Mouse (Mus musculus) left cerebral cortex, postnatal 10 days (tissue): ENCODE data around the gene Pet117. TPM values are rescaled to one million over a fixed set of nuclear protein-coding genes. Genes with fewer than 3 reads are reported as not detected.
A peak's percentile ranks its signal among the peaks of the same experiment; 100 is the strongest.
"Not testable (repeated sequence)": the region's sequence is repeated elsewhere in the genome, so short reads cannot be mapped to it uniquely, and the experiment has no call there.

ENCODE experiments used
- DNase-seq, 2 experiments: peaks; one replicate each; pipeline ENCODE4 v3.0.0; 2021 to 2022; ENCODE audit warnings: low spot score in 2 of 2, mixed read lengths in 1 of 2; ENCODE audit errors: extremely low spot score in 1 of 2
- intact Hi-C: fragments of 180-260 bp; cut with DNase I; formaldehyde crosslinking; loops from one replicate; pipeline ENCODE4 v1.15.1; 2025
- total RNA-seq, 2 experiments: library from RNA; stranded (reverse); gene quantifications; 2 replicates each; pipeline ENCODE4 v1.2.3; 2021

The Pet117 gene
- 1 to 10 TPM; 5.3 to 5.5 TPM for total RNA-seq

GRCm38 (mm10) chr2:144368400-144369019, at the start of gene Pet117, which contains the start of gene Kat14:
Gene Pet117, plus strand, starts transcription at chr2:144368996.
Gene Kat14, plus strand, starts transcription at chr2:144368983.
- DNase-seq = peak; percentile 87 to 96
- intact Hi-C loops = loop anchor here (5.0 kb wide), 1 partner anchor 36 kb away; the partner anchor contains the start of gene Ovol2

- intact Hi-C loops = no loop called here
- no peak for DNase-seq
Measured at GRCm38 (mm10) chr2:144324218-144324617, 44.6 kb upstream of the Pet117 start.

GRCm38 (mm10) chr2:144329451-144329850, 39.3 kb upstream of the Pet117 start:
- intact Hi-C loops = no loop called here

GRCm38 (mm10) chr2:144329937-144330336, 38.9 kb upstream of the Pet117 start:
- intact Hi-C loops = loop anchor here (5.0 kb wide), 1 partner anchor 37 kb away; the partner anchor contains the start of genes Kat14 and Pet117

More at GRCm38 (mm10) chr2:144329451-144329850, 39.3 kb upstream of the Pet117 start:
- no peak for DNase-seq

GRCm38 (mm10) chr2:144330352-144330959, 38.3 kb upstream of the Pet117 start:
- intact Hi-C loops = loop anchor here (5.0 kb wide), 1 partner anchor 37 kb away; the partner anchor contains the start of genes Kat14 and Pet117
- no peak for DNase-seq

More at GRCm38 (mm10) chr2:144329937-144330336, 38.9 kb upstream of the Pet117 start:
- DNase-seq = no peak

- DNase-seq = peak in 1 of 2 experiments; percentile 51
- intact Hi-C loops = loop anchor here (5.0 kb wide), 1 partner anchor 36 kb away; the partner anchor contains the start of genes Kat14 and Pet117
Measured at GRCm38 (mm10) chr2:144330960-144331371, 37.8 kb upstream of the Pet117 start.

- intact Hi-C loops = loop anchor here (5.0 kb wide), 1 partner anchor 36 kb away; the partner anchor contains the start of genes Kat14 and Pet117
Measured at GRCm38 (mm10) chr2:144331401-144332302, 37.1 kb upstream of the Pet117 start, which contains the start of gene Ovol2. Gene Ovol2, minus strand, starts transcription at chr2:144332146.

GRCm38 (mm10) chr2:144332486-144332885, 36.3 kb upstream of the Pet117 start:
- intact Hi-C loops = loop anchor here (5.0 kb wide), 1 partner anchor 35 kb away; the partner anchor contains the start of genes Kat14 and Pet117
- DNase-seq = no peak

More at GRCm38 (mm10) chr2:144331401-144332302, 37.1 kb upstream of the Pet117 start, which contains the start of gene Ovol2:
- peak in 1 of 2 experiments; percentile 40 for DNase-seq

GRCm38 (mm10) chr2:144333138-144333842, 35.5 kb upstream of the Pet117 start:
- peak; percentile 34 to 38 for DNase-seq
- intact Hi-C loops = loop anchor here (5.0 kb wide), 1 partner anchor 34 kb away; the partner anchor contains the start of genes Kat14 and Pet117

- intact Hi-C loops = no loop called here
- DNase-seq = no peak
Measured at GRCm38 (mm10) chr2:144337230-144337629, 31.6 kb upstream of the Pet117 start.

- no peak for DNase-seq
Measured at GRCm38 (mm10) chr2:144337701-144338100, 31.1 kb upstream of the Pet117 start.

GRCm38 (mm10) chr2:144338149-144338548, 30.6 kb upstream of the Pet117 start:
- intact Hi-C loops = not testable (repeated sequence)

More at GRCm38 (mm10) chr2:144337701-144338100, 31.1 kb upstream of the Pet117 start:
- intact Hi-C loops = no loop called here

GRCm38 (mm10) chr2:144343158-144343557, 25.6 kb upstream of the Pet117 start:
- intact Hi-C loops = no loop called here
- no peak for DNase-seq

More at GRCm38 (mm10) chr2:144338149-144338548, 30.6 kb upstream of the Pet117 start:
- not testable (repeated sequence) for DNase-seq

- DNase-seq = no peak
- intact Hi-C loops = no loop called here
Measured at GRCm38 (mm10) chr2:144348525-144348924, 20.3 kb upstream of the Pet117 start.

- DNase-seq = no peak
- intact Hi-C loops = no loop called here
Measured at GRCm38 (mm10) chr2:144352843-144353242, 16.0 kb upstream of the Pet117 start.

- intact Hi-C loops = loop anchor here (5.0 kb wide), 1 partner anchor 37 kb away; the partner anchor contains the start of gene Ovol2
Measured at GRCm38 (mm10) chr2:144369020-144369421, 225 bp downstream of the Pet117 start.

GRCm38 (mm10) chr2:144369511-144369910, 715 bp downstream of the Pet117 start:
- intact Hi-C loops = loop anchor here (5.0 kb wide), 1 partner anchor 37 kb away; the partner anchor contains the start of gene Ovol2
- no peak for DNase-seq

More at GRCm38 (mm10) chr2:144369020-144369421, 225 bp downstream of the Pet117 start:
- DNase-seq = no peak
